Mouse (Mus musculus) hindbrain, embryonic 14.5 days (tissue): ENCODE measurements around the gene Nme8. TPM values are rescaled to one million over a fixed set of nuclear protein-coding genes. Genes with fewer than 3 reads are reported as not detected.

ENCODE experiments used
- ATAC-seq: fragments of 200-750 bp; cut with Nextera tagmentation; 2 replicates; pipeline ENCODE4 v1.8.0; 2017; ENCODE audit warnings: moderate number of reproducible peaks, mild to moderate bottlenecking, moderate TSS enrichment, moderate library complexity; ENCODE audit not compliant: low FRiP score
- DNase-seq: peaks from one replicate; pipeline ENCODE4 v3.0.0-alpha.2; 2015; ENCODE audit warnings: low spot score
- H3K27ac ChIP-seq: fragments of 300-500 bp; sonication (generic); 2 replicates; pipeline ENCODE4 v1.5.1; 2014; ENCODE audit warnings: mild to moderate bottlenecking, moderate library complexity
- H3K27me3 ChIP-seq: fragments of 300-500 bp; sonication (generic); 2 replicates; pipeline ENCODE4 v1.6.1; 2014; ENCODE audit warnings: mild to moderate bottlenecking, low read length, mixed read lengths; ENCODE audit not compliant: control insufficient read depth, insufficient read depth
- H3K36me3 ChIP-seq: fragments of 300-500 bp; sonication (generic); replicated peaks from 2 replicates; pipeline ENCODE4 v1.6.1; 2014; ENCODE audit not compliant: control insufficient read depth, insufficient read depth
- H3K4me1 ChIP-seq: fragments of 300-500 bp; sonication (generic); replicated peaks from 2 replicates; pipeline ENCODE4 v1.6.1; 2014; ENCODE audit warnings: antibody characterized with exemption, low read length, mixed read lengths; ENCODE audit not compliant: control insufficient read depth, insufficient read depth
- H3K4me2 ChIP-seq: fragments of 300-500 bp; sonication (generic); replicated peaks from 2 replicates; pipeline ENCODE4 v1.6.1; 2014; ENCODE audit warnings: mild to moderate bottlenecking, moderate library complexity
- H3K4me3 ChIP-seq: fragments of 300-500 bp; sonication (generic); replicated peaks from 2 replicates; pipeline ENCODE4 v1.5.1; 2014; ENCODE audit warnings: mild to moderate bottlenecking, low read length
- H3K9ac ChIP-seq: fragments of 300-500 bp; sonication (generic); 2 replicates; pipeline ENCODE4 v1.6.1; 2014
- H3K9me3 ChIP-seq: fragments of 300-500 bp; sonication (generic); 2 replicates; pipeline ENCODE4 v1.6.1; 2016; ENCODE audit warnings: low read length; ENCODE audit not compliant: control insufficient read depth
- WGBS: fragments of 180-500 bp; shearing (Covaris S2); extraction: QIAGEN DNeasy Blood & Tissue Kit; methylation state at CpG from one replicate; pipeline ENCODE4 v1.1.7; 2014; 5-methylcytosine and 5-hydroxymethylcytosine counted together
- polyA plus RNA-seq: library from polyadenylated mRNA; unstranded; fragments of >200 nt; fragmentation: Nextera tagmentation; extraction: Ambion mirVana; gene quantifications from 2 replicates; pipeline ENCODE4 v1.2.1, GENCODE M21; 2014

Gene Nme8
- polyA plus RNA-seq: 0.17 TPM in 1 of 2 replicates, not detected in the other

- no peak for DNase-seq
- Histone ChIP-seq H3K9me3 (no peaks in the 10 kb centered on the region), H3K4me3 (no peak within 1 kb of the TSS), H3K27me3 (0 out of 2 replicates have a peak, but pooled peaks cover 4% of the 10 kb centered on the region), H3K27ac (no peak within 1 kb of the TSS), H3K36me3 (no peaks in the 10 kb centered on the region), H3K4me1 (no peaks in the 10 kb centered on the region), H3K4me2 (peak within 1 kb of the TSS; percentile 19; the same call in 1 of the 2 replicates), H3K9ac (no peak within 1 kb of the TSS)
- ATAC-seq: no peak
- WGBS: 22% methylated on average over 7 of the region's 7 CpGs
Observed at GRCm38 (mm10) chr13:19697790-19698189, at the start of gene Nme8. TSS of gene Nme8 (minus strand) at chr13:19697794.

GRCm38 (mm10) chr13:19745741-19746140, 48.1 kb upstream of the Nme8 start:
- ATAC-seq (no peak), DNase-seq (no peak)
- 29% methylated on average over 2 of the region's 2 CpGs for WGBS
- Histone ChIP-seq H3K4me3 (no peak overlapping the region), H3K36me3 (no peaks in the 10 kb centered on the region), H3K27me3 (no peaks in the 10 kb centered on the region), H3K9me3 (no peaks in the 10 kb centered on the region), H3K9ac (no peak overlapping the region), H3K27ac (no peak overlapping the region), H3K4me2 (no peak overlapping the region), H3K4me1 (no peaks in the 10 kb centered on the region)

DNA sequence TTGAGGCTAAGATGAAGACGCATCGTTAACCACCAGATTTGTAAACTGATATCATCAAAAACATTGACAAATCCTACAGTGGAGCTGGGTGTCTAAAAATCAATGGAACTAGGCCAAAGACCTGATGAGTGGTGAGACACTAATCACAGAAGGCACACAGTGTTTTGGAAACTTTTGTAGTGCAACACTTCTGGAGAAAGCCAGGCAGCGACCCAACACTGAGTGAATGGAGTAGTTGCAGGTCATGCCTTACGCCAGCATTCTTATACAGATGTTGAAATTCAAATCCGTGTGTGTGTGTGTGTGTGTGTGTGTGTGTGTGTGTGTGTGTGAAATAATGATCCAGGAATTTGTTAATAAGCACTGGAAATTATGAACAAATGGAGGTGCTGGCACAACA, 46.9 kb upstream of the Nme8 start:
- WGBS: 89% methylated on average over 5 of the region's 5 CpGs
- H3K36me3 ChIP-seq: no peaks in the 10 kb centered on the region
- H3K9me3 ChIP-seq: no peaks in the 10 kb centered on the region
- H3K4me2 ChIP-seq: no peak overlapping the region
- H3K27ac ChIP-seq: no peak overlapping the region
- no peak for DNase-seq
- H3K4me1 ChIP-seq: no peaks in the 10 kb centered on the region
- H3K4me3 ChIP-seq: no peak overlapping the region
- H3K9ac ChIP-seq: no peak overlapping the region
- ATAC-seq: no peak
- H3K27me3 ChIP-seq: no peaks in the 10 kb centered on the region

DNA sequence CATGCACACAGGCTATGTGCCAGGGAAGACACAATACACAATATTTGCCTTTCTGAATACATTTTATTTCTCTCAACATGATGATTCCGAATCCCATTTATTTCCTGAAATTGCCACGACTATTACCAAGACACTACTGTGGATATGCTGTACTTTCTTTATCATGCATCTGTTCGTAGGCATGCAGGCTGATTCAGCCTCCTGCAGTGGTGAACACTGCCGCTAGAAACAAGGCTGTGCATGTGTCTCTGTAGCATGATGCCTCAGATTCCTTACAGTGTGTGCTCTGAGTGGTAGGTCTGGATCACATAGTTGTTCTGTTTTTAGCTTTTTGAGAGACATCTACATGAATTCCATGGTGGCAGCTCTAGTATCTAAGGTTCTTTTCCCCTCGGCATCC, 37.0 kb upstream of the Nme8 start:
- no peak overlapping the region for H3K27ac ChIP-seq
- 79% methylated on average over 5 of the region's 5 CpGs for WGBS
- no peaks in the 10 kb centered on the region for H3K27me3 ChIP-seq

GRCm38 (mm10) chr13:19730826-19731225, 33.2 kb upstream of the Nme8 start:
- Histone ChIP-seq H3K9ac (no peak overlapping the region), H3K27me3 (no peaks in the 10 kb centered on the region), H3K36me3 (no peaks in the 10 kb centered on the region), H3K9me3 (no peaks in the 10 kb centered on the region), H3K4me1 (no peaks in the 10 kb centered on the region), H3K27ac (no peak overlapping the region), H3K4me2 (no peak overlapping the region), H3K4me3 (no peak overlapping the region)
- ATAC-seq (no peak), DNase-seq (no peak)
- WGBS: 77% methylated on average over 2 of the region's 2 CpGs

More for the DNA sequence above, 37.0 kb upstream of the Nme8 start:
- H3K9ac ChIP-seq: no peak overlapping the region
- no peaks in the 10 kb centered on the region for H3K4me1 ChIP-seq
- no peak overlapping the region for H3K4me3 ChIP-seq
- no peaks in the 10 kb centered on the region for H3K36me3 ChIP-seq
- ATAC-seq: no peak
- no peak overlapping the region for H3K4me2 ChIP-seq
- no peaks in the 10 kb centered on the region for H3K9me3 ChIP-seq
- DNase-seq: no peak

DNA sequence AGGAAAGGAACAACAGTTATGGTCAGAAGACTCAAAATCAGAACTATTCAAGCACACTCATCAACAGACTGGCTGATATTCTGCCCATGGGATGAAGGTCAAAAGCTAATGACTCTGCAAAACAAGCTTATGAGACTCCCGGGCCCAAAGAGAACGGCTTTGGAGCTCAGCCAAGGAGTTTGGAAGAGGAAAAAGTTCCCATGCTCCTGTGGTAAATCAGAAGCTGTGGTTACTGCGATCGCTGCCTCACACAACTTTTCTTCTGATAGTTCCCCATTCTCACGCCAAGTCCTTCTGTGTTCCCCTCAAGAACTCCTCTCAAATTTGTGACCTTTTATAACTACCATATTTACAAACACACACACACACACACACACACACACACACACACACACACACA, 21.4 kb upstream of the Nme8 start:
- no peak overlapping the region for H3K4me2 ChIP-seq
- WGBS: 58% methylated on average over 5 of the region's 5 CpGs
- no peak overlapping the region for H3K4me3 ChIP-seq
- H3K9ac ChIP-seq: no peak overlapping the region
- DNase-seq (peak; percentile 45), ATAC-seq (no peak; the same call in 1 of the 2 replicates)
- no peaks in the 10 kb centered on the region for H3K36me3 ChIP-seq
- no peak overlapping the region for H3K27ac ChIP-seq
- H3K27me3 ChIP-seq: no peaks in the 10 kb centered on the region
- no peaks in the 10 kb centered on the region for H3K9me3 ChIP-seq
- H3K4me1 ChIP-seq: no peaks in the 10 kb centered on the region

DNA sequence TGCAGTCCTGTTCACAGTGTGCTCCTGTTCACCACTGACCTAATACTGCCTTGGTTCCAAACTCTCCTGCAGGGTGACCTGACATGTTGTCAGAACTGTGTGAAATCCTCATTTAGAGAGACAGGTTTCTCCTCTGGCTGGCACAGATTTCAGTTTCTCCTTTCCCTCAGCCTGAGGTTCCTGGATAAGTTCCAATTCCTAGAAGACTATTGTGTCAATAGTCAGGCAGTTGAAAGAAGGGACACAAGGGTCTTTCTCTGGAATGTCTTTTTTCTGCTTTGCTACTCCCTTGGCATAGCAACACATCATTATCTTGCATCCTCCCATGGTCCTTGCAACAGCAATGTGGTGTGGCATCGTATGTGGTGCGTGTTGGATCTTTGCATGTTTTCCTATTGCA, 19.6 kb upstream of the Nme8 start:
- no peak; the same call in 1 of the 2 replicates for ATAC-seq
- no peak overlapping the region for H3K4me3 ChIP-seq

GRCm38 (mm10) chr13:19703806-19704205, 6.2 kb upstream of the Nme8 start:
- no peak for ATAC-seq
- Histone ChIP-seq H3K4me3 (no peak overlapping the region), H3K36me3 (no peaks in the 10 kb centered on the region), H3K9me3 (no peaks in the 10 kb centered on the region), H3K27me3 (no peaks in the 10 kb centered on the region), H3K4me2 (no peak overlapping the region), H3K27ac (no peak overlapping the region), H3K4me1 (no peaks in the 10 kb centered on the region), H3K9ac (no peak overlapping the region)
- DNase-seq: no peak
- 41% methylated on average over 4 of the region's 4 CpGs for WGBS

More for the DNA sequence above, 19.6 kb upstream of the Nme8 start:
- H3K4me2 ChIP-seq: no peak overlapping the region
- H3K9me3 ChIP-seq: no peaks in the 10 kb centered on the region
- DNase-seq: no peak
- no peaks in the 10 kb centered on the region for H3K27me3 ChIP-seq
- H3K36me3 ChIP-seq: no peaks in the 10 kb centered on the region
- H3K27ac ChIP-seq: no peak overlapping the region
- WGBS: 68% methylated on average over 2 of the region's 2 CpGs
- H3K4me1 ChIP-seq: no peaks in the 10 kb centered on the region
- no peak overlapping the region for H3K9ac ChIP-seq

GRCm38 (mm10) chr13:19701443-19702078, 4.0 kb upstream of the Nme8 start:
- Histone ChIP-seq H3K9me3 (no peaks in the 10 kb centered on the region), H3K27ac (no peak overlapping the region), H3K9ac (no peak overlapping the region), H3K4me3 (no peak overlapping the region), H3K36me3 (no peaks in the 10 kb centered on the region), H3K27me3 (0 out of 2 replicates have a peak, but pooled peaks cover 4% of the 10 kb centered on the region), H3K4me1 (no peaks in the 10 kb centered on the region), H3K4me2 (peak overlapping the region; percentile 27)
- peak; percentile 78 for ATAC-seq
- peak; percentile 76 for DNase-seq
- 56% methylated on average over 11 of the region's 11 CpGs for WGBS
